Mouse (Mus musculus): ENCODE results near the gene Rxra. TPM values are rescaled to one million over a fixed set of nuclear protein-coding genes. Genes with fewer than 3 reads are reported as not detected.

Rxra gene
- polyA plus RNA-seq, 1 experiment from 2014 or later, result 9.5 TPM

DNA sequence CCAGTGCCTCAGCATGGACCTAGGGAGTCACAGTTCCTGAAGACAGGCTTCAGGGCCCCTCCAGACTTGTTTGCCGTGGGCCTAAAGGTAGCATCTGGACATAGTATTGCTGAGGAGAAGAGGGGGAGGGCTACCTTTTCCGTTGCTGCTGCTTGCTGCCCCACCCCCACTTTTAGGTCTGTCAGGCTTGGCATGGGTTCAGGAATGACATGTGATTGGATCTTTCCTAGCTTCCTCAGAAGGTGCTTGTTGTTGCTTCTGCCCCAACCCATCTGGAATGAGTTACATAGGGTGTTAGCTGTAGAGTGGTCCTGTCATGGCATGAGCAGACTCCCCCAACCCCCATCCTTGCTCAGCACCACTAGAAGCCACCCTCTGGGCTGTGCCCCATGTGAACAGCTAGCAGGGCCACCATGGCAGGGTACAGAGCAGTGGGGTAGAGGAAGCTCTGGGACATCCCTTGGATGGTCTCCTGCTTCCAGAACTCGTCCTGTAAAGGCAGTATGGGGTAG lies 34.7 kb downstream of the Rxra start:
- Histone ChIP-seq H3K4me1 (peaks cover 3% of the 10 kb centered on the region; the same call in 1 of the 2 replicates), H3K9ac (replicated peaks) (no peak overlapping the region), H3K4me3 (no peak overlapping the region)

DNA sequence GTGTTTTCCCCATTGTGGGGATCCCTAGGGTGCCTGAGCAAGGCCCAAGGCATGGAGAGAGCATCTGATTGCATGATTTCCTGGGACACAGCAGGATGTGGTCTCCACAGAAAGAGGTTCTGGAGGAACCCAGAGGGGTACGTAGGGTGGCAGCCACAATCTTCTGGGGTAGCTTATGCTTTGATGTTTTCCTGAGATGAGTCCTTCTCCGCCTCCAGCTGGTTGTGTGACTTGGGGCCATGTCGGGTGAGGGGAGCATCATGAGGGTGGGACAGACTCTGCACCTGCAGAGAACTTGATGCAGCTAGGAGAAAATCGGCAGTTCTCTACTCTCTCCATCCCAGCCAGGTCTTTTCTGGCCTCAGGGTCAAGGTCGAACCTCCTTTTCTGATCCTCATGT lies 36.4 kb downstream of the Rxra start:
- Histone ChIP-seq H3K36me3 (no peaks in the 10 kb centered on the region), H3K4me2 (replicated peaks) (no peak overlapping the region), H3K27me3 (peaks cover 2% of the 10 kb centered on the region), H3K4me3 (no peak overlapping the region), H3K9me3 (no peaks in the 10 kb centered on the region), H3K4me1 (peaks cover 8% of the 10 kb centered on the region), H3K27ac (replicated peaks) (no peak overlapping the region), H3K9ac (replicated peaks) (no peak overlapping the region)
- no peak for ATAC-seq (ENCODE audit: low FRiP score, low read depth)
- WGBS, result 87% methylated on average over 5 of the region's 5 CpGs

More for the DNA sequence above, 34.7 kb downstream of the Rxra start:
- H3K9me3 ChIP-seq, result no peaks in the 10 kb centered on the region
- no peak overlapping the region for H3K27ac ChIP-seq (replicated peaks)
- no peak overlapping the region for H3K4me2 ChIP-seq (replicated peaks)
- no peaks in the 10 kb centered on the region for H3K27me3 ChIP-seq
- 68% methylated on average over 3 of the region's 3 CpGs for WGBS
- no peak for ATAC-seq (ENCODE audit: low FRiP score, low read depth)
- H3K36me3 ChIP-seq, result no peaks in the 10 kb centered on the region

- Histone ChIP-seq H3K27ac (replicated peaks) (no peak overlapping the region), H3K9me3 (no peaks in the 10 kb centered on the region), H3K36me3 (no peaks in the 10 kb centered on the region), H3K4me3 (no peak overlapping the region), H3K4me1 (peaks cover 16% of the 10 kb centered on the region), H3K9ac (replicated peaks) (no peak overlapping the region), H3K4me2 (replicated peaks) (no peak overlapping the region), H3K27me3 (peaks cover 10% of the 10 kb centered on the region)
- WGBS, result 94% methylated on average over 3 of the region's 3 CpGs
- ATAC-seq (ENCODE audit: low FRiP score, low read depth), result no peak
These were observed 37.1 kb downstream of the Rxra start for GRCm38 (mm10) chr2:27713378-27713777.

DNA sequence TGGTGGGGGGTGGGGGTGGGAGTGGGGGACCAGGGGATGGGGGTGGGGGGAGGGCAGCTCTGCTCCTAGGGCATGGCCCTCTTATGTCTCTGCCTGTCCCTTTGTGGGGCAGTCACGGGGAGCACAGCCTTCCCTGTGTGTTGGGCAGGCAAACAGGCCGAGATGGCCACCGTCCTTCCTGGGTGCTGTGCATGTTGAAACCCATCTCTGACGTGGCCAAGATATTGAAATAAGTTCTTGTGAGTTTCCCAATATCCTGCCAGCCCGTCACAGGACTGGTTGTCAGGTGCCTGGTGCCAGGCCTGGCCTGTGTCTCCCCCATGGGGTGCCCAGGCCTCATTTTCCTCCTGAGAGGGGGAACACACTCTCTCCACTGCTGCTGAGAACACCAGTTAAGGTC lies 37.9 kb downstream of the Rxra start:
- H3K4me1 ChIP-seq, result peaks cover 23% of the 10 kb centered on the region
- no peak overlapping the region for H3K4me2 ChIP-seq (replicated peaks)
- no peak overlapping the region for H3K4me3 ChIP-seq
- no peaks in the 10 kb centered on the region for H3K9me3 ChIP-seq
- no peak for ATAC-seq (ENCODE audit: low FRiP score, low read depth)
- WGBS, result 81% methylated on average over 5 of the region's 5 CpGs
- no peaks in the 10 kb centered on the region for H3K36me3 ChIP-seq
- H3K9ac ChIP-seq (replicated peaks), result no peak overlapping the region
- H3K27me3 ChIP-seq, result peaks cover 14% of the 10 kb centered on the region
- H3K27ac ChIP-seq (replicated peaks), result no peak overlapping the region

GRCm38 (mm10) chr2:27715221-27715620 lies 39.0 kb downstream of the Rxra start:
- 86% methylated on average over 4 of the region's 4 CpGs for WGBS
- peaks cover 33% of the 10 kb centered on the region for H3K4me1 ChIP-seq

DNA sequence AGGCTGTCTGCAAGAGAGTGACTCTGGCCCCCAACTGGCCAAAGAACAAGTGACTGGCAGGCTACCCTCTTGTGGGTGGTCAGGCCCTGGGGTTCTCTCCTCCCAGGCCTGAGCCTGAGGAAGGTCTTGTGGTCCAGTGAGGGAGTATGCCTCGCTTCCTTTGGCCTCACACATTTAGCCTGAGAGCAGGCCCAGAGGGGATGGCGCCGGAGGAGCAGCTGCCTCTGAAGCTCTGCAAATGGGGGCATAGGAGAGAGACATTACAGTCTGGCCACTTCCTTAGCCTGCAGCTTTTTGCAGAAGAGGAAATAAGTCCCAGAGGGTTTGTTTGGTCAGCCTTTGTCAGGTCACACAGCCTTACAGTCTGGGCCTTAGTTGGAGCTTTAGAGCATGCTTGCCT lies 40.1 kb downstream of the Rxra start:
- Histone ChIP-seq H3K27me3 (peaks cover 20% of the 10 kb centered on the region), H3K27ac (replicated peaks) (no peak overlapping the region), H3K4me3 (no peak overlapping the region), H3K9ac (replicated peaks) (no peak overlapping the region), H3K4me1 (peaks cover 30% of the 10 kb centered on the region), H3K36me3 (no peaks in the 10 kb centered on the region), H3K4me2 (replicated peaks) (no peak overlapping the region), H3K9me3 (no peaks in the 10 kb centered on the region)
- no peak for ATAC-seq (ENCODE audit: low FRiP score, low read depth)
- 71% methylated on average over 3 of the region's 3 CpGs for WGBS

More at GRCm38 (mm10) chr2:27715221-27715620, 39.0 kb downstream of the Rxra start:
- Histone ChIP-seq H3K27me3 (peaks cover 14% of the 10 kb centered on the region), H3K9me3 (no peaks in the 10 kb centered on the region), H3K36me3 (no peaks in the 10 kb centered on the region), H3K4me2 (replicated peaks) (no peak overlapping the region), H3K9ac (replicated peaks) (no peak overlapping the region), H3K27ac (replicated peaks) (no peak overlapping the region), H3K4me3 (no peak overlapping the region)
- ATAC-seq (ENCODE audit: low FRiP score, low read depth), result no peak

DNA sequence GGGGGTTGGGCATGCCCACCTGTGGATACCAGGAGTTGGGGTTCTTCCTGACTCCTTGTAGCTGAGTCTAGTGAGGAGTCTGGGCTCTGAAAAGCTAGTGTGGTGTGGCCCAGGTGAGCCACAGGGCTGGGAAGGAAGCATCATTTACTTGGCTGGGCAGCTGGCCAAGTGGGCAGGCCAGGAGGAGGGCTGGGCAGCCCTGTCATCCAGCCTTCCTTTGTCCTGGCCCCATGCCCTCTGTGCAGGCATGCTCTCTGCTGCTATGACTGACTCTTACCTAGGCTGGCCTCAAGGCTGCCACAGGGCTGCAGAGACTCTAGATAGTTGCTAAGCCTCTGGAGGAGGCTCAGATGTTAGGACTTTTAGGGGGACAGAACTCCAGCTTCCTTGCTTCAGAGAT lies 42.0 kb downstream of the Rxra start:
- Histone ChIP-seq H3K9ac (replicated peaks) (no peak overlapping the region), H3K4me1 (peaks cover 30% of the 10 kb centered on the region), H3K36me3 (no peaks in the 10 kb centered on the region), H3K9me3 (no peaks in the 10 kb centered on the region), H3K4me2 (replicated peaks) (no peak overlapping the region), H3K4me3 (no peak overlapping the region), H3K27ac (replicated peaks) (no peak overlapping the region), H3K27me3 (peaks cover 20% of the 10 kb centered on the region)
- ATAC-seq (ENCODE audit: low FRiP score, low read depth), result no peak

GRCm38 (mm10) chr2:27719601-27720000 lies 43.4 kb downstream of the Rxra start:
- H3K4me3 ChIP-seq, result no peak overlapping the region
- H3K27me3 ChIP-seq, result peaks cover 20% of the 10 kb centered on the region
- H3K9ac ChIP-seq (replicated peaks), result no peak overlapping the region; the same call in 1 of the 2 replicates
- H3K4me1 ChIP-seq, result peaks cover 30% of the 10 kb centered on the region
- no peaks in the 10 kb centered on the region for H3K36me3 ChIP-seq
- WGBS, result 8% methylated on average over 10 of the region's 10 CpGs
- H3K4me2 ChIP-seq (replicated peaks), result no peak overlapping the region
- H3K27ac ChIP-seq (replicated peaks), result no peak overlapping the region
- H3K9me3 ChIP-seq, result no peaks in the 10 kb centered on the region
- ATAC-seq (ENCODE audit: low FRiP score, low read depth), result no peak; the same call in 1 of the 2 replicates

DNA sequence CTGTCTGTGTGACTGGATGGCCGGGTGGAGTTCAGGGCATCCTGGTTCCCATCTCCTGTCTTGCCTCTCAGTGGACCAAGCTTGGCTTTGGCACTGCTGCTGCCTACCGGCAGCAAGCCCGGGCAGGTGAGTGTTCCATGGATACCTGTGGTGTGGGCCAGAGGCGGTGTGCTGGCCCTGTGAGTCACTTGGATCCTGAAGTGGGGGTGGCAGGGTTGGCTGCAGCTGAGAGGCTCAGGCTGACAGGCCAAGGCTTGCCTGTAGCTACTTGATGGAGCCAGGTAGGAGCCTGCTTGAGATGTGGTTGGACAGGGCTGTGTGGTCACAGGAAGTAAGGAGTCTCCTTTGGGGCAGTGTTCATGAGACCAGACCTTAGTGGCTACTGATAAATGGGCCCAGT lies 45.4 kb downstream of the Rxra start:
- Histone ChIP-seq H3K27ac (replicated peaks) (no peak overlapping the region), H3K4me2 (replicated peaks) (no peak overlapping the region), H3K4me3 (no peak overlapping the region), H3K9ac (replicated peaks) (no peak overlapping the region), H3K27me3 (peaks cover 20% of the 10 kb centered on the region), H3K4me1 (peaks cover 30% of the 10 kb centered on the region), H3K36me3 (no peaks in the 10 kb centered on the region), H3K9me3 (no peaks in the 10 kb centered on the region)
- no peak for ATAC-seq (ENCODE audit: low FRiP score, low read depth)
- 94% methylated on average over 4 of the region's 4 CpGs for WGBS

GRCm38 (mm10) chr2:27724729-27725316 lies 48.6 kb downstream of the Rxra start:
- ATAC-seq (ENCODE audit: low FRiP score, low read depth), result no peak
- Histone ChIP-seq H3K27ac (replicated peaks) (no peak overlapping the region), H3K9me3 (no peaks in the 10 kb centered on the region), H3K36me3 (no peaks in the 10 kb centered on the region), H3K27me3 (0 out of 2 replicates have a peak, but pooled peaks cover 6% of the 10 kb centered on the region), H3K4me1 (peaks cover 3% of the 10 kb centered on the region; the same call in 1 of the 2 replicates), H3K4me2 (replicated peaks) (no peak overlapping the region), H3K4me3 (no peak overlapping the region), H3K9ac (replicated peaks) (no peak overlapping the region)
- 94% methylated on average over 9 of the region's 9 CpGs for WGBS

- H3K27ac ChIP-seq (replicated peaks), result no peak overlapping the region
- 72% methylated on average over 14 of the region's 14 CpGs for WGBS
- H3K4me1 ChIP-seq, result peaks cover 16% of the 10 kb centered on the region
- H3K4me3 ChIP-seq, result no peak overlapping the region
- H3K9ac ChIP-seq (replicated peaks), result no peak overlapping the region
- no peaks in the 10 kb centered on the region for H3K27me3 ChIP-seq
- no peak overlapping the region for H3K4me2 ChIP-seq (replicated peaks)
- H3K36me3 ChIP-seq, result no peaks in the 10 kb centered on the region
- no peak for ATAC-seq (ENCODE audit: low FRiP score, low read depth)
- H3K9me3 ChIP-seq, result no peaks in the 10 kb centered on the region
These were observed 52.0 kb downstream of the Rxra start for GRCm38 (mm10) chr2:27727994-27728854.

DNA sequence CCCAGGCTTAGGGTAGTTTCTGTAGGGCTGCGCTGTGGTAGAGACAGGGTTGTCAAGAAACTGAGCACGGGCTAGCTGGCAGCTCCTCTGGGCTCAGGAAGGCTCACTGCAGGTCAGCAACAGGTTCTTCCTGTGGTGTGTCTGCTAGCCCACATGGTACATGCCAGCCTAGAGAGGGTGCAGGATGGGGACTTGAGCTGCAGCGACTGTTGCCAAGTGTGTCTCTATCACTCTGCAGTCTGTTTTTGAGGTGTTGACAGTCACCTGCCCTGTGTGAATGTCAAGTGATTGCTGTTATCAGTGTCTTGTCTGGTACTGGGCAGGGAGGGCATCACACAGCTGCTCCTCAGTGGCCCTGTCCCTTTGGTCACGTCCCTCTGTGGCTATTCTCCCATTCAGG lies 52.8 kb downstream of the Rxra start:
- WGBS, result 82% methylated on average over 4 of the region's 4 CpGs
- Histone ChIP-seq H3K36me3 (no peaks in the 10 kb centered on the region), H3K27me3 (no peaks in the 10 kb centered on the region), H3K9ac (replicated peaks) (no peak overlapping the region), H3K4me2 (replicated peaks) (no peak overlapping the region), H3K4me3 (no peak overlapping the region), H3K27ac (replicated peaks) (no peak overlapping the region), H3K4me1 (peaks cover 23% of the 10 kb centered on the region), H3K9me3 (no peaks in the 10 kb centered on the region)
- ATAC-seq (ENCODE audit: low FRiP score, low read depth), result no peak

Data from midbrain, embryonic 12.5 days (tissue).